Mouse (Mus musculus): Measurements from ENCODE around the gene Cebpg. TPM values are rescaled to one million over a fixed set of nuclear protein-coding genes. Genes with fewer than 3 reads are reported as not detected.

Gene Cebpg
- polyA plus RNA-seq, 1 experiment from 2014 or later, result 52.4 TPM

- no peaks in the 10 kb centered on the region for H3K36me3 ChIP-seq (ENCODE audit: control insufficient read depth, insufficient read depth)
- TF ChIP-seq CTCF (IDR thresholded peaks at IDR 0.05; ENCODE audit: low read depth), result no peak
- no peak overlapping the region for H3K27ac ChIP-seq (ENCODE audit: low read depth, low read length)
- no peak overlapping the region for H3K4me2 ChIP-seq (replicated peaks; ENCODE audit: low read depth)
- H3K4me3 ChIP-seq (ENCODE audit: low read depth, low read length), result no peak overlapping the region
- H3K9ac ChIP-seq (ENCODE audit: low read depth, low read length), result no peak overlapping the region
- 49% methylated on average over 12 of the region's 12 CpGs for WGBS
- no peak for ATAC-seq
- H3K9me3 ChIP-seq (ENCODE audit: control insufficient read depth), result no peaks in the 10 kb centered on the region
- 0 out of 2 replicates have a peak, but pooled peaks cover 8% of the 10 kb centered on the region for H3K4me1 ChIP-seq (replicated peaks; ENCODE audit: control insufficient read depth, insufficient read depth, low read length)
- H3K27me3 ChIP-seq (replicated peaks; ENCODE audit: control insufficient read depth, insufficient read depth, low read length), result no peaks in the 10 kb centered on the region
Measured at GRCm38 (mm10) chr7:35084565-35085360, 28.4 kb upstream of the Cebpg start.

- Histone ChIP-seq H3K27ac (ENCODE audit: low read depth, low read length) (peak overlapping the region; percentile 96), H3K4me2 (replicated peaks; ENCODE audit: low read depth) (peak overlapping the region; percentile 54), H3K4me1 (replicated peaks; ENCODE audit: control insufficient read depth, insufficient read depth, low read length) (0 out of 2 replicates have a peak, but pooled peaks cover 7% of the 10 kb centered on the region), H3K9ac (ENCODE audit: low read depth, low read length) (peak overlapping the region; percentile 32; the same call in 1 of the 2 replicates), H3K9me3 (ENCODE audit: control insufficient read depth) (no peaks in the 10 kb centered on the region), H3K36me3 (ENCODE audit: control insufficient read depth, insufficient read depth) (no peaks in the 10 kb centered on the region), H3K27me3 (replicated peaks; ENCODE audit: control insufficient read depth, insufficient read depth, low read length) (no peaks in the 10 kb centered on the region), H3K4me3 (ENCODE audit: low read depth, low read length) (0 out of 2 replicates have a peak overlapping the region, but pooled peaks have one; percentile 9)
- no peak for TF ChIP-seq CTCF (IDR thresholded peaks at IDR 0.05; ENCODE audit: low read depth)
- peak; percentile 89 for ATAC-seq
- 51% methylated on average over 9 of the region's 9 CpGs for WGBS
Measured at GRCm38 (mm10) chr7:35081406-35082104, 25.2 kb upstream of the Cebpg start.

DNA sequence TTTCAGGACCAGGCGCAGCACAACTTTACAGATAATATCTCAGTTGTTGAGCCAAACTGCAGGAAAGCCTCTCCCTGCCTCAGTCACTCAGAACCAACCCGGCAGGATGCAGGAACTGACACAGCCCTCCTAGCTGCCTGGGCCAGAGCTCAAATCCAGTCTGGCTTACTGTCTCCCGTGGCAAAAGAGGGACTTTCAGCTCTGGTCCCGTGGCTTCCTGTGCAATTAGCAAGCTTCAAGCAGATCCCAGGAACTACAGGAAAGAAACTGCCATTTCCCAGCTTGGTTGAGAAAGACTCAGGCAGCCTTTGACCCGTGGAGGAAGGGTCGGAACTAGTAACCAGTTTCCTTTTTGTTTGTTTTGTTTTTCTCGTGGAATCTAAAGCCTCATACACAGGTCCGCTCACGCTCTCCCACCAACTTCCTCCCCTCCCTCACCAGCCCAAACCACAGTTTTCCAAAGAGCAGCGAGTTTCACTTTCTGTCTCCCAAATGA lies 24.5 kb upstream of the Cebpg start:
- 6% methylated on average over 10 of the region's 10 CpGs for WGBS
- peak; percentile 24; the same call in 1 of the 2 replicates for TF ChIP-seq CTCF (IDR thresholded peaks at IDR 0.05; ENCODE audit: low read depth)
- no peaks in the 10 kb centered on the region for H3K36me3 ChIP-seq (ENCODE audit: control insufficient read depth, insufficient read depth)
- no peaks in the 10 kb centered on the region for H3K9me3 ChIP-seq (ENCODE audit: control insufficient read depth)
- 0 out of 2 replicates have a peak, but pooled peaks cover 4% of the 10 kb centered on the region for H3K4me1 ChIP-seq (replicated peaks; ENCODE audit: control insufficient read depth, insufficient read depth, low read length)
- peak overlapping the region; percentile 96 for H3K27ac ChIP-seq (ENCODE audit: low read depth, low read length)
- ATAC-seq, result peak; percentile 85
- H3K9ac ChIP-seq (ENCODE audit: low read depth, low read length), result peak overlapping the region; percentile 32; the same call in 1 of the 2 replicates
- no peaks in the 10 kb centered on the region for H3K27me3 ChIP-seq (replicated peaks; ENCODE audit: control insufficient read depth, insufficient read depth, low read length)
- H3K4me3 ChIP-seq (ENCODE audit: low read depth, low read length), result peak overlapping the region; percentile 9; the same call in 1 of the 2 replicates
- H3K4me2 ChIP-seq (replicated peaks; ENCODE audit: low read depth), result peak overlapping the region; percentile 54

- Histone ChIP-seq H3K4me2 (replicated peaks; ENCODE audit: low read depth) (no peak overlapping the region), H3K4me3 (ENCODE audit: low read depth, low read length) (no peak overlapping the region), H3K4me1 (replicated peaks; ENCODE audit: control insufficient read depth, insufficient read depth, low read length) (no peaks in the 10 kb centered on the region), H3K27me3 (replicated peaks; ENCODE audit: control insufficient read depth, insufficient read depth, low read length) (no peaks in the 10 kb centered on the region), H3K27ac (ENCODE audit: low read depth, low read length) (no peak overlapping the region), H3K9me3 (ENCODE audit: control insufficient read depth) (no peaks in the 10 kb centered on the region), H3K9ac (ENCODE audit: low read depth, low read length) (no peak overlapping the region), H3K36me3 (ENCODE audit: control insufficient read depth, insufficient read depth) (no peaks in the 10 kb centered on the region)
- no peak for ATAC-seq
- WGBS, result 45% methylated on average over 5 of the region's 5 CpGs
- TF ChIP-seq CTCF (IDR thresholded peaks at IDR 0.05; ENCODE audit: low read depth), result no peak
Measured at GRCm38 (mm10) chr7:35076645-35077044, 20.3 kb upstream of the Cebpg start.

GRCm38 (mm10) chr7:35066640-35067212 lies 10.4 kb upstream of the Cebpg start:
- no peak overlapping the region for H3K27ac ChIP-seq (ENCODE audit: low read depth, low read length)
- TF ChIP-seq CTCF (IDR thresholded peaks at IDR 0.05; ENCODE audit: low read depth), result no peak
- H3K4me2 ChIP-seq (replicated peaks; ENCODE audit: low read depth), result no peak overlapping the region
- H3K36me3 ChIP-seq (ENCODE audit: control insufficient read depth, insufficient read depth), result no peaks in the 10 kb centered on the region
- ATAC-seq, result no peak
- no peak overlapping the region for H3K4me3 ChIP-seq (ENCODE audit: low read depth, low read length)
- WGBS, result 85% methylated on average over 8 of the region's 8 CpGs
- no peaks in the 10 kb centered on the region for H3K9me3 ChIP-seq (ENCODE audit: control insufficient read depth)
- no peaks in the 10 kb centered on the region for H3K4me1 ChIP-seq (replicated peaks; ENCODE audit: control insufficient read depth, insufficient read depth, low read length)
- H3K9ac ChIP-seq (ENCODE audit: low read depth, low read length), result no peak overlapping the region
- no peaks in the 10 kb centered on the region for H3K27me3 ChIP-seq (replicated peaks; ENCODE audit: control insufficient read depth, insufficient read depth, low read length)

GRCm38 (mm10) chr7:35065958-35066357 lies 9.6 kb upstream of the Cebpg start:
- H3K36me3 ChIP-seq (ENCODE audit: control insufficient read depth, insufficient read depth), result no peaks in the 10 kb centered on the region
- H3K9ac ChIP-seq (ENCODE audit: low read depth, low read length), result no peak overlapping the region
- TF ChIP-seq CTCF (IDR thresholded peaks at IDR 0.05; ENCODE audit: low read depth), result no peak
- H3K27me3 ChIP-seq (replicated peaks; ENCODE audit: control insufficient read depth, insufficient read depth, low read length), result no peaks in the 10 kb centered on the region
- no peak for ATAC-seq
- no peak overlapping the region for H3K4me3 ChIP-seq (ENCODE audit: low read depth, low read length)
- H3K9me3 ChIP-seq (ENCODE audit: control insufficient read depth), result no peaks in the 10 kb centered on the region
- no peaks in the 10 kb centered on the region for H3K4me1 ChIP-seq (replicated peaks; ENCODE audit: control insufficient read depth, insufficient read depth, low read length)
- 77% methylated on average over 3 of the region's 3 CpGs for WGBS
- H3K4me2 ChIP-seq (replicated peaks; ENCODE audit: low read depth), result no peak overlapping the region
- no peak overlapping the region for H3K27ac ChIP-seq (ENCODE audit: low read depth, low read length)

All from intestine, postnatal 0 days (tissue).